In genomic region chr9:108481520-108482210, GRCm38 (mm10) we compare ENCODE assay signal across 19 mouse cellular contexts. TPM values are rescaled to one million over a fixed set of nuclear protein-coding genes. Genes with fewer than 3 reads are reported as not detected.
DNase-seq lines count a peak whose midpoint lies in the region; ATAC-seq and TF ChIP-seq lines count a peak whose summit lies in the region.
"Had no signal": no experiment of that assay in that cellular context is flagged by ENCODE, and none has a peak within 500 bp of the region (broad histone marks: within the 10 kb centered on the region; RNA-seq: fewer than 3 reads in every experiment).

No protein-coding gene starts in this region.

- no peak for TF ChIP-seq EP300 in stomach, postnatal 0 days (optimal IDR thresholded peaks at IDR 0.05)

- peak overlapping the region; percentile 95; the same call in 1 of the 2 replicates for H3K4me2 ChIP-seq in embryonic facial prominence, embryonic 13.5 days
- H3K4me2 ChIP-seq in intestine, postnatal 0 days (replicated peaks; ENCODE audit: low read depth), result no peak overlapping the region
- H3K4me2 ChIP-seq in intestine, embryonic 16.5 days (ENCODE audit: low read depth, low read length), result no peak overlapping the region
- H3K4me2 ChIP-seq in stomach, embryonic 16.5 days (ENCODE audit: low read depth, low read length), result no peak overlapping the region
- H3K4me2 ChIP-seq in stomach, postnatal 0 days (replicated peaks; ENCODE audit: low read depth), result no peak overlapping the region
- H3K4me2 ChIP-seq in myocyte (ENCODE audit: low read depth), result peak overlapping the region; percentile 75
- H3K4me2 ChIP-seq: midbrain, embryonic 15.5 days; neural tube, embryonic 15.5 days had no signal

- H3K79me2 ChIP-seq in myocyte (ENCODE audit: control insufficient read depth, insufficient read depth), result peaks cover 22% of the 10 kb centered on the region

- TF ChIP-seq CTCF in intestine, postnatal 0 days (IDR thresholded peaks at IDR 0.05; ENCODE audit: low read depth), result no peak
- TF ChIP-seq CTCF in stomach, postnatal 0 days (IDR thresholded peaks at IDR 0.05; ENCODE audit: low read depth), result no peak

- no peak overlapping the region for H3K4me3 ChIP-seq in embryonic facial prominence, embryonic 13.5 days
- H3K4me3 ChIP-seq in embryonic facial prominence, embryonic 10.5 days, result no peak overlapping the region
- H3K4me3 ChIP-seq in intestine, postnatal 0 days (ENCODE audit: low read depth, low read length), result no peak overlapping the region
- no peak overlapping the region for H3K4me3 ChIP-seq in intestine, embryonic 16.5 days (ENCODE audit: low read length)
- no peak overlapping the region for H3K4me3 ChIP-seq in stomach, embryonic 16.5 days (replicated peaks; ENCODE audit: low read length)
- H3K4me3 ChIP-seq in stomach, postnatal 0 days (ENCODE audit: low read depth, low read length), result no peak overlapping the region
- no peak overlapping the region for H3K4me3 ChIP-seq in myocyte
- H3K4me3 ChIP-seq: intestine, embryonic 15.5 days; midbrain, embryonic 15.5 days; neural tube, embryonic 15.5 days; stomach, embryonic 15.5 days had no signal

- no peak overlapping the region for H3ac ChIP-seq in myocyte (ENCODE audit: control insufficient read depth, insufficient read length)

- peaks cover 26% of the 10 kb centered on the region for H3K4me1 ChIP-seq in embryonic facial prominence, embryonic 13.5 days
- H3K4me1 ChIP-seq in embryonic facial prominence, embryonic 10.5 days, result peaks cover 37% of the 10 kb centered on the region
- 0 out of 2 replicates have a peak, but pooled peaks cover 7% of the 10 kb centered on the region for H3K4me1 ChIP-seq in intestine, postnatal 0 days (replicated peaks; ENCODE audit: control insufficient read depth, insufficient read depth, low read length)
- H3K4me1 ChIP-seq in intestine, embryonic 16.5 days (ENCODE audit: control insufficient read depth, insufficient read depth, low read length), result peaks cover 20% of the 10 kb centered on the region
- H3K4me1 ChIP-seq in stomach, embryonic 16.5 days (ENCODE audit: control insufficient read depth, insufficient read depth, low read length), result peaks cover 14% of the 10 kb centered on the region; the same call in 1 of the 2 replicates
- peaks cover 2% of the 10 kb centered on the region; the same call in 1 of the 2 replicates for H3K4me1 ChIP-seq in stomach, postnatal 0 days (replicated peaks; ENCODE audit: control insufficient read depth, insufficient read depth)

- no peaks in the 10 kb centered on the region for H3K9me3 ChIP-seq in embryonic facial prominence, embryonic 13.5 days
- no peaks in the 10 kb centered on the region for H3K9me3 ChIP-seq in embryonic facial prominence, embryonic 10.5 days
- H3K9me3 ChIP-seq in intestine, postnatal 0 days (ENCODE audit: control insufficient read depth), result no peaks in the 10 kb centered on the region
- H3K9me3 ChIP-seq in intestine, embryonic 16.5 days (ENCODE audit: control insufficient read depth, low read length), result no peaks in the 10 kb centered on the region
- no peaks in the 10 kb centered on the region for H3K9me3 ChIP-seq in stomach, embryonic 16.5 days (replicated peaks; ENCODE audit: control insufficient read depth, low read length)
- H3K9me3 ChIP-seq in stomach, postnatal 0 days (ENCODE audit: control insufficient read depth, low read length), result no peaks in the 10 kb centered on the region
- H3K9me3 ChIP-seq: embryonic facial prominence, embryonic 12.5 days; intestine, embryonic 15.5 days; midbrain, embryonic 15.5 days; neural tube, embryonic 15.5 days; stomach, embryonic 15.5 days had no signal

- no peak for TF ChIP-seq POLR2A in myocyte (IDR thresholded peaks at IDR 0.05; ENCODE audit: insufficient read length, low read depth)

- no peak for DNase-seq in embryonic facial prominence, embryonic 10.5 days (ENCODE audit: low spot score)
- DNase-seq in stomach, postnatal 0 days (ENCODE audit: low spot score), result no peak
- DNase-seq in right cerebral cortex, postnatal 36 days (ENCODE audit: low spot score in 2 of 2), result no peak
- DNase-seq: adrenal gland, adult 2 months; cerebellum, adult 9-11 months; right cerebral cortex, postnatal 25 days had no signal

- WGBS in embryonic facial prominence, embryonic 13.5 days, result 92% methylated on average over 19 of the region's 19 CpGs
- 89% methylated on average over 19 of the region's 19 CpGs for WGBS in embryonic facial prominence, embryonic 10.5 days
- 88% methylated on average over 19 of the region's 19 CpGs for WGBS in intestine, postnatal 0 days
- WGBS in intestine, embryonic 16.5 days, result 89% methylated on average over 19 of the region's 19 CpGs
- 89% methylated on average over 19 of the region's 19 CpGs for WGBS in stomach, embryonic 16.5 days
- 86% methylated on average over 19 of the region's 19 CpGs for WGBS in stomach, postnatal 0 days

- ATAC-seq in embryonic facial prominence, embryonic 13.5 days (ENCODE audit: insufficient number of reproducible peaks, insufficient read depth, low FRiP score, low TSS enrichment, low read depth), result no peak
- ATAC-seq in intestine, postnatal 0 days, result no peak
- ATAC-seq in intestine, embryonic 16.5 days, result no peak
- no peak for ATAC-seq in stomach, embryonic 16.5 days (ENCODE audit: insufficient read depth, low FRiP score)
- no peak for ATAC-seq in stomach, postnatal 0 days (ENCODE audit: low FRiP score, low TSS enrichment)
- ATAC-seq: forebrain, embryonic 16.5 days; intestine, embryonic 15.5 days; midbrain, embryonic 15.5 days had no signal

- no peaks in the 10 kb centered on the region for H3K27me3 ChIP-seq in embryonic facial prominence, embryonic 13.5 days
- H3K27me3 ChIP-seq in embryonic facial prominence, embryonic 10.5 days (replicated peaks; ENCODE audit: low read depth, poor library complexity, severe bottlenecking), result no peaks in the 10 kb centered on the region
- H3K27me3 ChIP-seq in intestine, postnatal 0 days (replicated peaks; ENCODE audit: control insufficient read depth, insufficient read depth, low read length), result no peaks in the 10 kb centered on the region
- H3K27me3 ChIP-seq in intestine, embryonic 16.5 days (replicated peaks; ENCODE audit: control insufficient read depth, insufficient read depth, low read length), result no peaks in the 10 kb centered on the region
- H3K27me3 ChIP-seq in stomach, embryonic 16.5 days (ENCODE audit: control insufficient read depth, insufficient read depth, low read length), result no peaks in the 10 kb centered on the region
- no peaks in the 10 kb centered on the region for H3K27me3 ChIP-seq in stomach, postnatal 0 days (ENCODE audit: control insufficient read depth, insufficient read depth, low read length)
- no peaks in the 10 kb centered on the region for H3K27me3 ChIP-seq in myocyte (ENCODE audit: control insufficient read depth, insufficient read depth, insufficient read length)
- H3K27me3 ChIP-seq: intestine, embryonic 15.5 days; midbrain, embryonic 15.5 days; neural tube, embryonic 15.5 days; stomach, embryonic 15.5 days had no signal

- H3K27ac ChIP-seq in embryonic facial prominence, embryonic 13.5 days, result no peak overlapping the region
- no peak overlapping the region for H3K27ac ChIP-seq in embryonic facial prominence, embryonic 10.5 days (replicated peaks)
- H3K27ac ChIP-seq in intestine, postnatal 0 days (ENCODE audit: low read depth, low read length), result no peak overlapping the region
- H3K27ac ChIP-seq in intestine, embryonic 16.5 days (ENCODE audit: low read length), result no peak overlapping the region
- no peak overlapping the region for H3K27ac ChIP-seq in stomach, embryonic 16.5 days (ENCODE audit: low read length)
- H3K27ac ChIP-seq in stomach, postnatal 0 days (replicated peaks), result no peak overlapping the region
- H3K27ac ChIP-seq: embryonic facial prominence, embryonic 12.5 days; hindbrain, embryonic 14.5 days; intestine, embryonic 15.5 days; liver, embryonic 14.5 days; midbrain, embryonic 15.5 days; neural tube, embryonic 15.5 days; stomach, embryonic 15.5 days had no signal

- peaks cover 60% of the 10 kb centered on the region for H3K36me3 ChIP-seq in embryonic facial prominence, embryonic 13.5 days
- H3K36me3 ChIP-seq in embryonic facial prominence, embryonic 10.5 days (replicated peaks), result peaks cover 57% of the 10 kb centered on the region
- H3K36me3 ChIP-seq in intestine, postnatal 0 days (ENCODE audit: control insufficient read depth, insufficient read depth), result peaks cover 46% of the 10 kb centered on the region
- peaks cover 18% of the 10 kb centered on the region for H3K36me3 ChIP-seq in intestine, embryonic 16.5 days (ENCODE audit: control insufficient read depth, insufficient read depth, low read length)
- H3K36me3 ChIP-seq in stomach, embryonic 16.5 days (ENCODE audit: control insufficient read depth, insufficient read depth, low read length), result peaks cover 29% of the 10 kb centered on the region; the same call in 1 of the 2 replicates
- H3K36me3 ChIP-seq in stomach, postnatal 0 days (ENCODE audit: control insufficient read depth, insufficient read depth, low read length), result peaks cover 21% of the 10 kb centered on the region
- peaks cover 10% of the 10 kb centered on the region for H3K36me3 ChIP-seq in myocyte (ENCODE audit: control insufficient read depth, insufficient read depth)
- H3K36me3 ChIP-seq: midbrain, embryonic 15.5 days; neural tube, embryonic 15.5 days had no signal

- peak overlapping the region; percentile 86 for H3K9ac ChIP-seq in embryonic facial prominence, embryonic 13.5 days
- 0 out of 2 replicates have a peak overlapping the region, but pooled peaks have one; percentile 26 for H3K9ac ChIP-seq in intestine, postnatal 0 days (ENCODE audit: low read depth, low read length)
- no peak overlapping the region for H3K9ac ChIP-seq in intestine, embryonic 16.5 days (ENCODE audit: low read depth, low read length)
- H3K9ac ChIP-seq in stomach, embryonic 16.5 days (ENCODE audit: low read length), result peak overlapping the region; percentile 10; the same call in 1 of the 2 replicates
- no peak overlapping the region; the same call in 1 of the 2 replicates for H3K9ac ChIP-seq in stomach, postnatal 0 days (ENCODE audit: low read length)
- H3K9ac ChIP-seq: embryonic facial prominence, embryonic 12.5 days; hindbrain, embryonic 14.5 days; intestine, embryonic 15.5 days; liver, embryonic 14.5 days; midbrain, embryonic 15.5 days; neural tube, embryonic 15.5 days; stomach, embryonic 15.5 days had no signal

RNA-seq across cellular contexts. Expression of gene Lamb2, which starts 2.1 kb away (rescaled TPM):
- 51.1 and 63.2 TPM in 2 replicates for polyA plus RNA-seq in embryonic facial prominence, embryonic 13.5 days (2015; fragmentation: Nextera tagmentation; extraction: Ambion mirVana)
- polyA plus RNA-seq in embryonic facial prominence, embryonic 10.5 days (2016; fragmentation: Nextera tagmentation; extraction: Ambion mirVana), result 33.2 and 33.5 TPM in 2 replicates
- 8.9 and 10.1 TPM in 2 replicates for polyA plus RNA-seq in intestine, postnatal 0 days (2015; fragmentation: Nextera tagmentation; extraction: Ambion mirVana)
- 26.6 and 33.6 TPM in 2 replicates for polyA plus RNA-seq in intestine, embryonic 16.5 days (2015; fragmentation: Nextera tagmentation; extraction: Ambion mirVana)
- 61.4 and 68.7 TPM in 2 replicates for polyA plus RNA-seq in stomach, embryonic 16.5 days (2015; fragmentation: Nextera tagmentation; extraction: Ambion mirVana)
- 19.2 and 21.8 TPM in 2 replicates for polyA plus RNA-seq in stomach, postnatal 0 days (2015; fragmentation: Nextera tagmentation; extraction: Ambion mirVana)
- 61.6 TPM for polyA plus RNA-seq in myocyte (2012; fragmentation: generic; extraction: Trizol)

RNA-seq across cellular contexts. Expression of gene Usp19, which starts 8.7 kb away (rescaled TPM):
- polyA plus RNA-seq in embryonic facial prominence, embryonic 13.5 days (2015; fragmentation: Nextera tagmentation; extraction: Ambion mirVana), result 75.9 and 77.2 TPM in 2 replicates
- 84.7 and 93.7 TPM in 2 replicates for polyA plus RNA-seq in embryonic facial prominence, embryonic 10.5 days (2016; fragmentation: Nextera tagmentation; extraction: Ambion mirVana)
- 17.2 and 17.6 TPM in 2 replicates for polyA plus RNA-seq in intestine, postnatal 0 days (2015; fragmentation: Nextera tagmentation; extraction: Ambion mirVana)
- 35.7 and 42.8 TPM in 2 replicates for polyA plus RNA-seq in intestine, embryonic 16.5 days (2015; fragmentation: Nextera tagmentation; extraction: Ambion mirVana)
- polyA plus RNA-seq in stomach, embryonic 16.5 days (2015; fragmentation: Nextera tagmentation; extraction: Ambion mirVana), result 41.1 and 49.5 TPM in 2 replicates
- 22.2 and 22.7 TPM in 2 replicates for polyA plus RNA-seq in stomach, postnatal 0 days (2015; fragmentation: Nextera tagmentation; extraction: Ambion mirVana)
- polyA plus RNA-seq in myocyte (2012; fragmentation: generic; extraction: Trizol), result 86.6 TPM

RNA-seq across cellular contexts. Expression of gene Klhdc8b, which starts 20.3 kb away (rescaled TPM):
- polyA plus RNA-seq in embryonic facial prominence, embryonic 13.5 days (2015; fragmentation: Nextera tagmentation; extraction: Ambion mirVana), result 36.5 and 42.8 TPM in 2 replicates
- 21.6 and 24.2 TPM in 2 replicates for polyA plus RNA-seq in embryonic facial prominence, embryonic 10.5 days (2016; fragmentation: Nextera tagmentation; extraction: Ambion mirVana)
- polyA plus RNA-seq in intestine, postnatal 0 days (2015; fragmentation: Nextera tagmentation; extraction: Ambion mirVana), result 24.2 and 24.8 TPM in 2 replicates
- 44.7 and 49.6 TPM in 2 replicates for polyA plus RNA-seq in intestine, embryonic 16.5 days (2015; fragmentation: Nextera tagmentation; extraction: Ambion mirVana)
- polyA plus RNA-seq in stomach, embryonic 16.5 days (2015; fragmentation: Nextera tagmentation; extraction: Ambion mirVana), result 63.4 and 67.5 TPM in 2 replicates
- 37.2 and 46.7 TPM in 2 replicates for polyA plus RNA-seq in stomach, postnatal 0 days (2015; fragmentation: Nextera tagmentation; extraction: Ambion mirVana)
- 3.7 TPM for polyA plus RNA-seq in myocyte (2012; fragmentation: generic; extraction: Trizol)

RNA-seq across cellular contexts. Expression of gene Ccdc71, which starts 21.3 kb away (rescaled TPM):
- polyA plus RNA-seq in embryonic facial prominence, embryonic 13.5 days (2015; fragmentation: Nextera tagmentation; extraction: Ambion mirVana), result 60.4 and 64.3 TPM in 2 replicates
- 56.6 and 57.5 TPM in 2 replicates for polyA plus RNA-seq in embryonic facial prominence, embryonic 10.5 days (2016; fragmentation: Nextera tagmentation; extraction: Ambion mirVana)
- polyA plus RNA-seq in intestine, postnatal 0 days (2015; fragmentation: Nextera tagmentation; extraction: Ambion mirVana), result 29.4 and 30.2 TPM in 2 replicates
- 49.2 and 53.5 TPM in 2 replicates for polyA plus RNA-seq in intestine, embryonic 16.5 days (2015; fragmentation: Nextera tagmentation; extraction: Ambion mirVana)
- polyA plus RNA-seq in stomach, embryonic 16.5 days (2015; fragmentation: Nextera tagmentation; extraction: Ambion mirVana), result 51.6 and 55.7 TPM in 2 replicates
- 29.7 and 32.2 TPM in 2 replicates for polyA plus RNA-seq in stomach, postnatal 0 days (2015; fragmentation: Nextera tagmentation; extraction: Ambion mirVana)
- polyA plus RNA-seq in myocyte (2012; fragmentation: generic; extraction: Trizol), result 30.4 TPM

RNA-seq across cellular contexts. Expression of gene Qars, which starts 25.8 kb away (rescaled TPM):
- 116 and 124 TPM in 2 replicates for polyA plus RNA-seq in embryonic facial prominence, embryonic 13.5 days (2015; fragmentation: Nextera tagmentation; extraction: Ambion mirVana)
- polyA plus RNA-seq in embryonic facial prominence, embryonic 10.5 days (2016; fragmentation: Nextera tagmentation; extraction: Ambion mirVana), result 118 and 119 TPM in 2 replicates
- 66.4 and 74.7 TPM in 2 replicates for polyA plus RNA-seq in intestine, postnatal 0 days (2015; fragmentation: Nextera tagmentation; extraction: Ambion mirVana)
- 111 and 118 TPM in 2 replicates for polyA plus RNA-seq in intestine, embryonic 16.5 days (2015; fragmentation: Nextera tagmentation; extraction: Ambion mirVana)
- 106 and 127 TPM in 2 replicates for polyA plus RNA-seq in stomach, embryonic 16.5 days (2015; fragmentation: Nextera tagmentation; extraction: Ambion mirVana)
- polyA plus RNA-seq in stomach, postnatal 0 days (2015; fragmentation: Nextera tagmentation; extraction: Ambion mirVana), result 66.4 and 70.6 TPM in 2 replicates
- polyA plus RNA-seq in myocyte (2012; fragmentation: generic; extraction: Trizol), result 168 TPM

Comparison
In these comparisons a context has a peak if more than half of its experiments do, and no peak if none do; other contexts are left out.
1. H3K9ac ChIP-seq: peak in embryonic facial prominence, embryonic 13.5 days (single experiment), intestine, postnatal 0 days (single experiment) and stomach, embryonic 16.5 days (single experiment); none in intestine, embryonic 16.5 days (single experiment) and stomach, postnatal 0 days (single experiment).
2. H3K4me2 ChIP-seq: peak in embryonic facial prominence, embryonic 13.5 days (single experiment) and myocyte (single experiment); none in intestine, postnatal 0 days (single experiment), intestine, embryonic 16.5 days (single experiment), stomach, embryonic 16.5 days (single experiment) and stomach, postnatal 0 days (single experiment).